Mouse (Mus musculus) spleen, adult 2 months (tissue): ENCODE results near the gene Prkg1. TPM values are rescaled to one million over a fixed set of nuclear protein-coding genes. Genes with fewer than 3 reads are reported as not detected.
A peak's percentile ranks its signal among the peaks of the same experiment; 100 is the strongest.

Experiments used
- DNase-seq, 2 experiments: peaks; one replicate each; pipeline versions ENCODE4 v3.0.0 to v3.0.0-alpha.2; 2012 to 2021; ENCODE audit warnings: low spot score in 2 of 2, low read depth in 1 of 2
- H3K27ac ChIP-seq: fragments of 200-500 bp; 2 replicates; pipeline ENCODE4 v1.5.1; 2012; ENCODE audit warnings: low read length, inconsistent platforms; ENCODE audit not compliant: insufficient read depth
- H3K27me3 ChIP-seq: fragments of 200-500 bp; 2 replicates; pipeline ENCODE4 v1.6.1; 2012; ENCODE audit warnings: mild to moderate bottlenecking, moderate library complexity, low read length, inconsistent platforms; ENCODE audit not compliant: control insufficient read depth, insufficient read depth
- H3K36me3 ChIP-seq: fragments of 200-500 bp; 2 replicates; pipeline ENCODE4 v1.6.1; 2012; ENCODE audit warnings: mild to moderate bottlenecking, low read length, inconsistent platforms; ENCODE audit not compliant: control insufficient read depth, insufficient read depth
- H3K4me1 ChIP-seq: fragments of 200-500 bp; 2 replicates; pipeline ENCODE4 v1.6.1; 2011; ENCODE audit warnings: inconsistent platforms; ENCODE audit not compliant: control insufficient read depth, insufficient read depth, insufficient read length
- H3K4me3 ChIP-seq: fragments of 200-500 bp; 2 replicates; pipeline ENCODE4 v1.5.1; 2011; ENCODE audit warnings: mild to moderate bottlenecking, inconsistent platforms; ENCODE audit not compliant: insufficient read depth, insufficient read length; ENCODE audit errors: extremely low read depth
- CTCF ChIP-seq: fragments of 200-500 bp; IDR thresholded peaks from 2 replicates; pipeline ENCODE4 v1.5.1; 2011; ENCODE audit warnings: mild to moderate bottlenecking, inconsistent platforms; ENCODE audit not compliant: insufficient read depth, insufficient read length, insufficient replicate concordance; ENCODE audit errors: extremely low read depth
- POLR2A ChIP-seq: fragments of 200-500 bp; IDR thresholded peaks from 2 replicates; pipeline ENCODE4 v1.6.1; 2011; ENCODE audit warnings: low read depth, low read length, inconsistent platforms
- WGBS: fragments of 180-500 bp; shearing (Covaris S2); methylation state at CpG from one replicate; pipeline ENCODE4 v1.1.7; 2018; 5-methylcytosine and 5-hydroxymethylcytosine counted together
- polyA plus RNA-seq: library from polyadenylated mRNA; depleted of rRNA; stranded (reverse); fragments of >200 nt; gene quantifications from 2 replicates; pipeline ENCODE4 v1.2.3, GENCODE M21; 2012

The Prkg1 gene
- polyA plus RNA-seq, 1 experiment: 0.33 TPM

DNA sequence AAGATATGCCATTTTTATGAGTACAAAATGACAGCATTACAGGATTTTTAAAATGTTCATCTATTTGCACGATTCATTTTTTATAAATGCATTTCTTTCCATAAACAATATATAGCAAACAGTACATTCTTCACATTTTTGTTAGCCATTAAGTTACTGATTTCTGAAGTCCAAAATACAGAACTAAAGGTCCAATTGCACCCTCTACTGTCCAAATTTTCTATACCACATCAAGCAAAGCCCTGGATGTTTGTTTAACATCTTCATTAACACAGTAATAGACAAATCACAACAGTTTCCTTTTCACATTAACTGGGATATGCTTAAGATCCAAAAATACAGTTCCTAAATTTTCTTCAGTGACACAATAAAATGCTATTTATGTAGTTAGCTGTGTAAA, 84.0 kb downstream of the Prkg1 start:
- no peak overlapping the region for H3K4me3 ChIP-seq
- DNase-seq: no peak

DNA sequence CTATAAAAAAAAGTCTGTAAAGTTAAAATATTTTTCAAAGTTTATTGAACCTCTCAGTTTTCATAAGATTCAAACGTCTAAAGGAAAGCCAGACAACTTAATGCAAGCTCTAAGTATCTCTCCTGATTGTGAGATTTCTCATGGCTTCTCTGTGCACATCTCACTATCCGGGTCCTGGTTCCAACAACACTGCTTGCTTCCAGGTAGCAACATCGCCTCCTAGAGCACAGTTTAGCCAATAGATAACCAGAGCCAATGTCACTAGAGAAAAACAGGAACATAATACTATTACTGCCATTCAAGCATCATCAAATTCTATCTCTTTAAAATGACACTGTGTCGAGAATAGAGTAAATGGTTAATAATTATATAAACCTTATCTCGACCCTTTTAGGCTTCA, 86.5 kb downstream of the Prkg1 start:
- WGBS: 55% methylated on average over 5 of the region's 5 CpGs
- Histone ChIP-seq H3K36me3 (no peaks in the 10 kb centered on the region), H3K4me3 (no peak overlapping the region), H3K27ac (no peak overlapping the region), H3K4me1 (no peaks in the 10 kb centered on the region), H3K27me3 (no peaks in the 10 kb centered on the region)
- TF ChIP-seq CTCF (no peak), POLR2A (no peak)
- DNase-seq: no peak

More for the DNA sequence above, 84.0 kb downstream of the Prkg1 start:
- TF ChIP-seq POLR2A (no peak), CTCF (no peak)
- Histone ChIP-seq H3K36me3 (no peaks in the 10 kb centered on the region), H3K27me3 (no peaks in the 10 kb centered on the region), H3K4me1 (no peaks in the 10 kb centered on the region), H3K27ac (no peak overlapping the region)
- WGBS: 39% methylated on average over 1 of the region's 1 CpGs

DNA sequence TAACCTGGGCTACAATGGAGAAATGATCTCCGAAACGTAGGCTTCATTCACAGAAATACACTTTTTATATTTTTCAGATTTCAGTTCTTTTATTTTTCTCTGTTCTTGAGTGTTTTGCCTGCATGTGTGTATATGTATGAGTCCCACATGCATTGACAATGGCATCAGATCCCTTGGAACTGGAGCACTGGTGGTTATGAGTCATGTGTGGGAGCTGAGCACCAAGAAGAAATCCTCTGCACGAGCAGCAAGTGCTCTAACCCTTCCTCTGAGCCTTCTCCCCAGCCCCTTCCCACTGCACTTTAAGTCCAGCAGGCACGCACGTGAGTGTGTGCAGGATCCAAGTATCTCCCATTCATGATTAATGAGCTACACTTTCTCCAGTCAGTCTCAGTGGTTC, 93.1 kb downstream of the Prkg1 start:
- Histone ChIP-seq H3K36me3 (no peaks in the 10 kb centered on the region), H3K4me1 (no peaks in the 10 kb centered on the region), H3K27ac (no peak overlapping the region), H3K4me3 (no peak overlapping the region), H3K27me3 (no peaks in the 10 kb centered on the region)
- TF ChIP-seq POLR2A (no peak), CTCF (no peak)
- WGBS: 87% methylated on average over 5 of the region's 5 CpGs
- no peak for DNase-seq

DNA sequence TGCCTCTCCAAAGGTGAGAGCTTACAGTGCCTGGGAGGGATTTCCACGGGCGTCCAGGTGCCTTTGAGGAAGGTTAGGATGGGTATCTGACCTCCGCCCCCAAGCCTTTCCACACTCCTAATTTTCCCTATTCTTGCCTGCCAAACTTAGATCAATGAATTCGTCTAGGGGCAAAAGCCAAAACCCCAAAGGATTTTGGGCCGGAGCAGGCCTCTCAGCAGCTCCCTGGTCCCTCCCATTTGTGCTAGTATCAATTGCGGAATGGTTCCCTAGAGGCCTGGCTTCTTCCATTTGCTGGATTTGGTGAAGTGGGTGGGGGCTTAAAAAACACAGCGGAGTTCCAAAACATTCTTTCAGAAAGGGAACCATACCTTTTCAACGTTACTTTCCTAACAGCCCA, 99.8 kb downstream of the Prkg1 start:
- Histone ChIP-seq H3K27ac (no peak overlapping the region), H3K36me3 (no peaks in the 10 kb centered on the region), H3K27me3 (peaks cover 7% of the 10 kb centered on the region), H3K4me1 (no peaks in the 10 kb centered on the region), H3K4me3 (peak overlapping the region; percentile 17; the same call in 1 of the 2 replicates)
- no peak for DNase-seq
- no peak for TF ChIP-seq POLR2A
- TF ChIP-seq CTCF: no peak
- 50% methylated on average over 8 of the region's 8 CpGs for WGBS

DNA sequence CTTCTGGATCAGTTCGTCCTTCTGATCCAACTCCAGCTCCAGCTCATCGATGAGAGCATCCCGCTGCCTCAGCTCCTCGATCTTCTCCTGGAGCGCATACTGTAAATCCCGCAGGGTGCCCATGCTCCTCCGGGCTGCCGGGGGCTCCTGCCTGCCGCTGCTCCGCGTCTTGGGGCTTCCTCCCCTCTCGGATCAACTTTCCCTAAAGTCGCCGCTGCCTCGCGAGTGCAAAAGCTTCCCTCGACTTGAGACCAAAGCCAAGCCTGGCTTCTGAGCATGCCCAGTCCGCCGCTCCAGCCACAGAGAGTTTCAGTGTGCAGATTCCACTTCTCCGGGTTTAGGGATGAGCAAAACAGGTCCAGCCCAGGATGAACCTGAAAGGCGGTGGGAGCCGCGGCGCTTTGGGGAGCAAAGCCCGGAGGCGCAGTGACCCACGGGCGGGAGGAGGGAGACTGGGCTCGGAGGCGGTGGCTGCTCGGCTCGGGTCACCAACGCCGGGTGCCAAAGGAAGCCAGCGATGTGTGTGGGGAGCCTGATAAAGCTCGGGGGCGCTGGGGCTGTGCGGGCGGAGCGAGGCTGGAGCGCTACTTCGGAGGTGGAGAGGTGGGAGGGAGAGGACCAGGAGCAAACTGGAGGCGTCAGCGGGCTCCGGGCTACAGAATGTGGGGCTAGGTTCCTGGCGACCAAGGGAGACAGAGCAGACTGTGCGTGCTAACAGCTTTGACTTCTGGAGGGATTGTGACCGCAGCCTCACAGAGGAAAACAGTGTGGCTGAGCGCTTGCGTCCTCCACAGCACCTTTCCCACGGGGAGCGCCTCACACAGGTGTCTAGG, 100.5 kb downstream of the Prkg1 start:
- TF ChIP-seq CTCF (no peak), POLR2A (no peak)
- H3K4me3 ChIP-seq: peak overlapping the region; percentile 17; the same call in 1 of the 2 replicates
- no peaks in the 10 kb centered on the region for H3K4me1 ChIP-seq
- H3K27me3 ChIP-seq: peaks cover 7% of the 10 kb centered on the region
- no peak for DNase-seq
- WGBS: under 1% methylated on average over 52 of the region's 52 CpGs
- H3K36me3 ChIP-seq: no peaks in the 10 kb centered on the region
- no peak overlapping the region for H3K27ac ChIP-seq

DNA sequence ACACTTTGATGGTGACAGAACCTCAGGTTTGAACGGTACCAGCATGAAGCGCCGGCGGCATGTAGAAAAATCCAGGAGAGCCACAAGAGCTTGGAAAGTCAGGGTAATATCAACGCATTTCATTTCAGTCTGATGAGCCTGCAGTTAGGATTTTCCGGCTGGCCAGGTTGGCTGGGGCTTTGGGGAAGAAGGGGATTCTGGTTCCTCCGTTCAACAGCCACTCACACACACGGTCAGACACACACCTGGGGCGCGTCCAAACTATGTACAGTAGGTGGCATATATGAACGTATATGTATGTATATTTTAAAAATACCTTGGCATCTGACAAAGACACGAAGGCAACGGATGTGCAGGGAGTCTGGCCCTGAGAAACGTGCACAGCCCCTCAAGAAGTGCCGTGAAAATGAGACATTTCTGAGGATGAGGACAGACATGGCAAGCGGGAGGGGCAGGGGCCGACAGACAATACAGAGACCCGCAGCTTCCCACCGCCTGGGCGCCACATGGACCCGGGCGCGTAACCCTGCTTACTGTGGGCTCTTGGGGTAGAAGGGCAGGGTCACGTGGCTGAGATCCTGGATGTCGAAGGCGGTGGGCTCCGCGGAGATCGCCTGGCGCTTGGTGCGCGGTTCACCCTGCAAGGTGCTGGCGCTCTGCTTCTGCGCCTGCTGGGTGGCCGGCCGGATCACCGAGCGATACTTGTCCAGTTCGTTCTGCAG, 101.2 kb downstream of the Prkg1 start:
- H3K4me1 ChIP-seq: no peaks in the 10 kb centered on the region
- TF ChIP-seq CTCF: no peak
- no peak for TF ChIP-seq POLR2A
- no peak overlapping the region for H3K4me3 ChIP-seq
- 10% methylated on average over 39 of the region's 39 CpGs for WGBS
- DNase-seq: no peak
- no peak overlapping the region for H3K27ac ChIP-seq
- no peaks in the 10 kb centered on the region for H3K36me3 ChIP-seq
- peaks cover 7% of the 10 kb centered on the region for H3K27me3 ChIP-seq

DNA sequence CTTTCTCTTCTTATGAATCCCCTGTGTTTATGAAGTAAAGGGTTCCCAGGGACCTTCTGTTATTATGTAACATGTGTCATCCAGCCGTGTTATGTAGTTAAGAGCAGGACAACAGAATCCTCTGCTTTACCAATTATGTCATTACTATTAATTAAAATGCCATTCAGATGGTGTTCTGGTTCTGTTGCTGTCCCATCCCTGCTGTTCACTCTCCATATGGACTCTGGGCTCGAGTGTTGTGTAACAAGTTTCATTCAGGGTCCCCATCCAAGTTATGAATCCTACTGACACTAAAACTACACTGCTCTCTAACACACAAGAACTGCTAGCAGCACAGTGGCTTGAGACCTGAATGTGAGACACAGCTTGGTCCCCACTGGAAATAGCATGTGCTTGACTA, 102.0 kb downstream of the Prkg1 start:
- WGBS: 64% methylated on average over 2 of the region's 2 CpGs
- Histone ChIP-seq H3K36me3 (no peaks in the 10 kb centered on the region), H3K4me3 (no peak overlapping the region)

More for the DNA sequence above, 102.0 kb downstream of the Prkg1 start:
- no peak for DNase-seq
- peaks cover 7% of the 10 kb centered on the region for H3K27me3 ChIP-seq
- TF ChIP-seq CTCF (no peak), POLR2A (no peak)
- H3K27ac ChIP-seq: no peak overlapping the region
- H3K4me1 ChIP-seq: no peaks in the 10 kb centered on the region
